Mouse (Mus musculus) stomach, embryonic 14.5 days (tissue): ENCODE measurements around the gene Rexo1. TPM values are rescaled to one million over a fixed set of nuclear protein-coding genes. Genes with fewer than 3 reads are reported as not detected.
"Not testable (repeated sequence)": the region's sequence is repeated elsewhere in the genome, so short reads cannot be mapped to it uniquely, and the experiment has no call there.

Experiments used
- ATAC-seq: fragments of 200-750 bp; cut with Nextera tagmentation; 2 replicates; pipeline ENCODE4 v1.8.0; 2017; ENCODE audit warnings: low read depth, moderate TSS enrichment; ENCODE audit not compliant: insufficient number of reproducible peaks, insufficient read depth, low FRiP score
- H3K27ac ChIP-seq: fragments of 300-500 bp; sonication (generic); 2 replicates; pipeline ENCODE4 v1.5.1; 2014; ENCODE audit warnings: mild to moderate bottlenecking, low read length, moderate library complexity, mixed read lengths
- H3K27me3 ChIP-seq: fragments of 300-500 bp; sonication (generic); 2 replicates; pipeline ENCODE4 v1.6.1; 2014; ENCODE audit warnings: low read length, control low read depth, mixed read lengths; ENCODE audit not compliant: control insufficient read depth, insufficient read depth
- H3K36me3 ChIP-seq: fragments of 300-500 bp; sonication (generic); 2 replicates; pipeline ENCODE4 v1.6.1; 2014; ENCODE audit warnings: mild to moderate bottlenecking, control low read depth, low read length, moderate library complexity, mixed read lengths; ENCODE audit not compliant: control insufficient read depth, insufficient read depth
- H3K4me1 ChIP-seq: fragments of 300-500 bp; sonication (generic); 2 replicates; pipeline ENCODE4 v1.6.1; 2014; ENCODE audit warnings: low read length, control low read depth, mixed read lengths; ENCODE audit not compliant: control insufficient read depth, insufficient read depth
- H3K4me2 ChIP-seq: fragments of 300-500 bp; sonication (generic); replicated peaks from 2 replicates; pipeline ENCODE4 v1.6.1; 2014; ENCODE audit warnings: low read depth, low read length, control low read depth
- H3K4me3 ChIP-seq: fragments of 300-500 bp; sonication (generic); 2 replicates; pipeline ENCODE4 v1.5.1; 2014; ENCODE audit warnings: low read depth, low read length, control low read depth
- H3K9ac ChIP-seq: fragments of 300-500 bp; sonication (generic); replicated peaks from 2 replicates; pipeline ENCODE4 v1.6.1; 2014; ENCODE audit warnings: low read depth, mild to moderate bottlenecking, control low read depth, low read length, moderate library complexity, mixed read lengths
- H3K9me3 ChIP-seq: fragments of 300-500 bp; sonication (generic); 2 replicates; pipeline ENCODE4 v1.6.1; 2016; ENCODE audit warnings: low read depth, low read length, control low read depth; ENCODE audit not compliant: control insufficient read depth
- WGBS: fragments of 180-500 bp; shearing (Covaris S2); extraction: QIAGEN DNeasy Blood & Tissue Kit; methylation state at CpG from one replicate; pipeline ENCODE4 v1.1.7; 2014; 5-methylcytosine and 5-hydroxymethylcytosine counted together
- polyA plus RNA-seq: library from polyadenylated mRNA; unstranded; fragments of >200 nt; fragmentation: Nextera tagmentation; extraction: Ambion mirVana; gene quantifications from 2 replicates; pipeline ENCODE4 v1.2.1, GENCODE M21; 2014

Gene Rexo1
- 22.9 and 24.3 TPM in 2 replicates for polyA plus RNA-seq

- Histone ChIP-seq H3K9ac (peak within 1 kb of the TSS; percentile 89), H3K4me2 (peak within 1 kb of the TSS; percentile 94), H3K27ac (peak within 1 kb of the TSS; percentile 91), H3K4me3 (peak within 1 kb of the TSS; percentile 98), H3K9me3 (no peaks in the 10 kb centered on the region), H3K27me3 (no peaks in the 10 kb centered on the region), H3K36me3 (no peaks in the 10 kb centered on the region; the same call in 1 of the 2 replicates), H3K4me1 (peaks cover 15% of the 10 kb centered on the region)
- peak; percentile 87 for ATAC-seq
- under 1% methylated on average over 71 of the region's 72 CpGs for WGBS
Measured at GRCm38 (mm10) chr10:80561116-80561944, at the start of gene Rexo1. TSS of gene Rexo1 (minus strand) at chr10:80561560.

GRCm38 (mm10) chr10:80611024-80611423, 49.7 kb upstream of the Rexo1 start:
- 67% methylated on average over 4 of the region's 4 CpGs for WGBS
- Histone ChIP-seq H3K9ac (no peak overlapping the region), H3K27me3 (no peaks in the 10 kb centered on the region), H3K27ac (no peak overlapping the region), H3K4me3 (no peak overlapping the region), H3K4me1 (no peaks in the 10 kb centered on the region), H3K36me3 (peaks cover 76% of the 10 kb centered on the region), H3K4me2 (no peak overlapping the region), H3K9me3 (no peaks in the 10 kb centered on the region)
- ATAC-seq: no peak

GRCm38 (mm10) chr10:80610116-80610785, 48.9 kb upstream of the Rexo1 start:
- no peak for ATAC-seq
- Histone ChIP-seq H3K36me3 (peaks cover 71% of the 10 kb centered on the region), H3K27ac (no peak overlapping the region)

GRCm38 (mm10) chr10:80609269-80609924, 48.0 kb upstream of the Rexo1 start:
- Histone ChIP-seq H3K4me3 (no peak overlapping the region), H3K4me1 (no peaks in the 10 kb centered on the region), H3K4me2 (no peak overlapping the region), H3K36me3 (peaks cover 62% of the 10 kb centered on the region), H3K9me3 (no peaks in the 10 kb centered on the region), H3K27me3 (no peaks in the 10 kb centered on the region), H3K27ac (no peak overlapping the region), H3K9ac (no peak overlapping the region)
- ATAC-seq: no peak
- WGBS: 87% methylated on average over 10 of the region's 10 CpGs

More at GRCm38 (mm10) chr10:80610116-80610785, 48.9 kb upstream of the Rexo1 start:
- H3K9me3 ChIP-seq: no peaks in the 10 kb centered on the region
- H3K4me3 ChIP-seq: no peak overlapping the region
- H3K9ac ChIP-seq: no peak overlapping the region
- 89% methylated on average over 9 of the region's 9 CpGs for WGBS
- no peak overlapping the region for H3K4me2 ChIP-seq
- no peaks in the 10 kb centered on the region for H3K4me1 ChIP-seq
- H3K27me3 ChIP-seq: no peaks in the 10 kb centered on the region

- H3K4me1 ChIP-seq: peaks cover 7% of the 10 kb centered on the region
- 91% methylated on average over 3 of the region's 3 CpGs for WGBS
- H3K27me3 ChIP-seq: no peaks in the 10 kb centered on the region
- no peak for ATAC-seq
- H3K4me3 ChIP-seq: no peak overlapping the region
- H3K36me3 ChIP-seq: peaks cover 53% of the 10 kb centered on the region
- no peak overlapping the region for H3K27ac ChIP-seq
- H3K9me3 ChIP-seq: no peaks in the 10 kb centered on the region
- no peak overlapping the region for H3K9ac ChIP-seq
- H3K4me2 ChIP-seq: no peak overlapping the region
Measured at GRCm38 (mm10) chr10:80608435-80608834, 47.1 kb upstream of the Rexo1 start.

GRCm38 (mm10) chr10:80606737-80607350, 45.5 kb upstream of the Rexo1 start:
- Histone ChIP-seq H3K4me2 (no peak overlapping the region), H3K9me3 (no peaks in the 10 kb centered on the region), H3K27ac (no peak overlapping the region), H3K27me3 (no peaks in the 10 kb centered on the region), H3K9ac (no peak overlapping the region), H3K4me3 (no peak overlapping the region), H3K36me3 (peaks cover 42% of the 10 kb centered on the region), H3K4me1 (peaks cover 11% of the 10 kb centered on the region)
- no peak for ATAC-seq
- 97% methylated on average over 34 of the region's 34 CpGs for WGBS

GRCm38 (mm10) chr10:80606306-80606705, 44.9 kb upstream of the Rexo1 start:
- no peaks in the 10 kb centered on the region for H3K27me3 ChIP-seq
- H3K36me3 ChIP-seq: peaks cover 42% of the 10 kb centered on the region
- ATAC-seq: no peak
- 87% methylated on average over 23 of the region's 23 CpGs for WGBS
- H3K4me3 ChIP-seq: no peak overlapping the region
- no peak overlapping the region for H3K4me2 ChIP-seq
- no peak overlapping the region for H3K27ac ChIP-seq
- peaks cover 11% of the 10 kb centered on the region for H3K4me1 ChIP-seq
- no peak overlapping the region for H3K9ac ChIP-seq
- H3K9me3 ChIP-seq: no peaks in the 10 kb centered on the region

- Histone ChIP-seq H3K36me3 (peaks cover 42% of the 10 kb centered on the region), H3K4me1 (peaks cover 11% of the 10 kb centered on the region)
- WGBS: 85% methylated on average over 4 of the region's 4 CpGs
- not testable (repeated sequence) for H3K27ac ChIP-seq, H3K9me3 ChIP-seq, H3K27me3 ChIP-seq, H3K4me2 ChIP-seq, H3K4me3 ChIP-seq, H3K9ac ChIP-seq, ATAC-seq
Measured at GRCm38 (mm10) chr10:80605721-80606120, 44.4 kb upstream of the Rexo1 start, which contains the start of gene Gm49322. TSS of gene Gm49322 (plus strand) at chr10:80606021.
